Mouse (Mus musculus) embryonic fibroblast, embryonic 13.5 days (primary cell): ENCODE data around the gene Pde5a.

Experiments
- CTCF ChIP-seq: IDR thresholded peaks from 2 replicates; pipeline ENCODE4 v1.5.1; 2011; ENCODE audit warnings: mild to moderate bottlenecking, control low read depth, low read length, moderate library complexity, borderline replicate concordance; ENCODE audit not compliant: insufficient read depth
- POLR2A ChIP-seq: IDR thresholded peaks from 2 replicates; pipeline ENCODE4 v1.6.1; 2011; ENCODE audit warnings: low read depth, mild to moderate bottlenecking, control low read depth, low read length, moderate library complexity

- TF ChIP-seq POLR2A (no peak), CTCF (no peak)
Observed at GRCm38 (mm10) chr3:122788314-122788713, 59.6 kb downstream of the Pde5a start.
